Mouse (Mus musculus) liver, embryonic 12.5 days (tissue): ENCODE data around the gene Angpt4. TPM values are rescaled to one million over a fixed set of nuclear protein-coding genes. Genes with fewer than 3 reads are reported as not detected.

ENCODE experiments used
- ATAC-seq: fragments of 200-750 bp; cut with Nextera tagmentation; 2 replicates; pipeline ENCODE4 v1.8.0; 2017; ENCODE audit warnings: moderate number of reproducible peaks, mild to moderate bottlenecking, moderate library complexity
- H3K27ac ChIP-seq: fragments of 300-500 bp; sonication (generic); 2 replicates; pipeline ENCODE4 v1.5.1; 2016; ENCODE audit warnings: mild to moderate bottlenecking
- H3K27me3 ChIP-seq: fragments of 300-500 bp; sonication (generic); replicated peaks from 2 replicates; pipeline ENCODE4 v1.6.1; 2016; ENCODE audit warnings: mild to moderate bottlenecking, moderate library complexity
- H3K36me3 ChIP-seq: fragments of 300-500 bp; sonication (generic); 2 replicates; pipeline ENCODE4 v1.6.1; 2016; ENCODE audit warnings: mild to moderate bottlenecking, moderate library complexity
- H3K4me1 ChIP-seq: fragments of 300-500 bp; sonication (generic); 2 replicates; pipeline ENCODE4 v1.6.1; 2016
- H3K4me2 ChIP-seq: fragments of 300-500 bp; sonication (generic); 2 replicates; pipeline ENCODE4 v1.6.1; 2016; ENCODE audit warnings: mild to moderate bottlenecking, moderate library complexity
- H3K4me3 ChIP-seq: fragments of 300-500 bp; sonication (generic); 2 replicates; pipeline ENCODE4 v1.5.1; 2016; ENCODE audit warnings: mild to moderate bottlenecking, moderate library complexity
- H3K9ac ChIP-seq: fragments of 300-500 bp; sonication (generic); 2 replicates; pipeline ENCODE4 v1.6.1; 2016; ENCODE audit warnings: mild to moderate bottlenecking, moderate library complexity
- H3K9me3 ChIP-seq: fragments of 300-500 bp; sonication (generic); replicated peaks from 2 replicates; pipeline ENCODE4 v1.6.1; 2016; ENCODE audit warnings: mild to moderate bottlenecking, moderate library complexity
- WGBS: fragments of 180-500 bp; shearing (Covaris S2); methylation state at CpG from one replicate; pipeline ENCODE4 v1.1.7; 2016; ENCODE audit not compliant: insufficient replicate concordance; 5-methylcytosine and 5-hydroxymethylcytosine counted together
- polyA plus RNA-seq: library from polyadenylated mRNA; unstranded; fragments of >200 nt; fragmentation: Nextera tagmentation; extraction: Ambion mirVana; gene quantifications from 2 replicates; pipeline ENCODE4 v1.2.1, GENCODE M21; 2016

The Angpt4 gene
- polyA plus RNA-seq, 1 experiment from 2014 or later: 0.05 TPM

GRCm38 (mm10) chr2:151967176-151967750 lies 56.3 kb downstream of the Angpt4 start:
- Histone ChIP-seq H3K9me3 (no peaks in the 10 kb centered on the region), H3K4me1 (peaks cover 45% of the 10 kb centered on the region), H3K9ac (no peak overlapping the region), H3K27ac (no peak overlapping the region), H3K4me3 (no peak overlapping the region), H3K36me3 (peaks cover 26% of the 10 kb centered on the region), H3K4me2 (no peak overlapping the region), H3K27me3 (peaks cover 9% of the 10 kb centered on the region)
- WGBS: 56% methylated on average over 9 of the region's 9 CpGs
- no peak for ATAC-seq

- no peak for ATAC-seq
- Histone ChIP-seq H3K4me3 (no peak overlapping the region), H3K36me3 (peaks cover 26% of the 10 kb centered on the region), H3K27ac (no peak overlapping the region), H3K27me3 (peaks cover 15% of the 10 kb centered on the region), H3K9ac (no peak overlapping the region), H3K4me1 (peaks cover 47% of the 10 kb centered on the region), H3K4me2 (no peak overlapping the region), H3K9me3 (no peaks in the 10 kb centered on the region)
- WGBS: 33% methylated on average over 2 of the region's 2 CpGs
These were observed 56.8 kb downstream of the Angpt4 start for GRCm38 (mm10) chr2:151967792-151968191.

- ATAC-seq: no peak
- Histone ChIP-seq H3K4me2 (no peak overlapping the region), H3K27ac (no peak overlapping the region), H3K4me1 (peaks cover 53% of the 10 kb centered on the region), H3K9me3 (no peaks in the 10 kb centered on the region), H3K36me3 (peaks cover 26% of the 10 kb centered on the region), H3K4me3 (no peak overlapping the region), H3K9ac (no peak overlapping the region), H3K27me3 (peaks cover 21% of the 10 kb centered on the region)
- WGBS: 73% methylated on average over 8 of the region's 8 CpGs
These were observed 57.4 kb downstream of the Angpt4 start for GRCm38 (mm10) chr2:151968451-151968850.

- WGBS: 80% methylated on average over 7 of the region's 7 CpGs
- no peak overlapping the region for H3K9ac ChIP-seq
- ATAC-seq: no peak
- no peak overlapping the region for H3K4me3 ChIP-seq
- H3K27me3 ChIP-seq: peaks cover 27% of the 10 kb centered on the region
- peaks cover 26% of the 10 kb centered on the region for H3K36me3 ChIP-seq
- no peak overlapping the region for H3K4me2 ChIP-seq
- H3K4me1 ChIP-seq: peaks cover 54% of the 10 kb centered on the region
- H3K27ac ChIP-seq: no peak overlapping the region
- no peaks in the 10 kb centered on the region for H3K9me3 ChIP-seq
These were observed 58.0 kb downstream of the Angpt4 start for GRCm38 (mm10) chr2:151968986-151969385.

- Histone ChIP-seq H3K4me2 (no peak overlapping the region), H3K27ac (no peak overlapping the region), H3K27me3 (peaks cover 31% of the 10 kb centered on the region), H3K9ac (no peak overlapping the region), H3K36me3 (peaks cover 26% of the 10 kb centered on the region), H3K4me1 (peaks cover 56% of the 10 kb centered on the region), H3K4me3 (no peak overlapping the region), H3K9me3 (no peaks in the 10 kb centered on the region)
- WGBS: 75% methylated on average over 6 of the region's 6 CpGs
- no peak for ATAC-seq
These were observed 58.4 kb downstream of the Angpt4 start for GRCm38 (mm10) chr2:151969396-151969795.

GRCm38 (mm10) chr2:151970191-151971172 lies 59.5 kb downstream of the Angpt4 start:
- ATAC-seq: peak; percentile 82
- peaks cover 26% of the 10 kb centered on the region for H3K36me3 ChIP-seq
- WGBS: 44% methylated on average over 53 of the region's 53 CpGs
- H3K4me1 ChIP-seq: peaks cover 61% of the 10 kb centered on the region
- peak overlapping the region; percentile 34 for H3K4me3 ChIP-seq
- H3K27ac ChIP-seq: no peak overlapping the region
- H3K27me3 ChIP-seq: peaks cover 42% of the 10 kb centered on the region
- H3K4me2 ChIP-seq: peak overlapping the region; percentile 67
- no peaks in the 10 kb centered on the region for H3K9me3 ChIP-seq
- peak overlapping the region; percentile 15; the same call in 1 of the 2 replicates for H3K9ac ChIP-seq

- 86% methylated on average over 5 of the region's 5 CpGs for WGBS
- peaks cover 44% of the 10 kb centered on the region for H3K27me3 ChIP-seq
- peaks cover 32% of the 10 kb centered on the region for H3K36me3 ChIP-seq
- no peaks in the 10 kb centered on the region for H3K9me3 ChIP-seq
- ATAC-seq: no peak
- no peak overlapping the region for H3K4me3 ChIP-seq
- peaks cover 73% of the 10 kb centered on the region for H3K4me1 ChIP-seq
- H3K27ac ChIP-seq: no peak overlapping the region
- no peak overlapping the region for H3K4me2 ChIP-seq
- H3K9ac ChIP-seq: no peak overlapping the region
These were observed 60.7 kb downstream of the Angpt4 start for GRCm38 (mm10) chr2:151971748-151972147.

- Histone ChIP-seq H3K27me3 (peaks cover 44% of the 10 kb centered on the region), H3K4me2 (peak overlapping the region; percentile 52), H3K36me3 (peaks cover 41% of the 10 kb centered on the region), H3K4me1 (peaks cover 84% of the 10 kb centered on the region), H3K4me3 (peak overlapping the region; percentile 18), H3K9me3 (no peaks in the 10 kb centered on the region), H3K9ac (peak overlapping the region; percentile 45), H3K27ac (peak overlapping the region; percentile 54)
- ATAC-seq: peak; percentile 36
- 11% methylated on average over 23 of the region's 23 CpGs for WGBS
These were observed 62.0 kb downstream of the Angpt4 start for GRCm38 (mm10) chr2:151972880-151973594.

GRCm38 (mm10) chr2:151973595-151974562 lies 62.9 kb downstream of the Angpt4 start:
- H3K4me2 ChIP-seq: peak overlapping the region; percentile 52
- peaks cover 32% of the 10 kb centered on the region for H3K36me3 ChIP-seq
- H3K9me3 ChIP-seq: no peaks in the 10 kb centered on the region
- peak overlapping the region; percentile 18 for H3K4me3 ChIP-seq
- peak overlapping the region; percentile 45 for H3K9ac ChIP-seq
- 2% methylated on average over 36 of the region's 36 CpGs for WGBS
- peak overlapping the region; percentile 54; the same call in 1 of the 2 replicates for H3K27ac ChIP-seq
- H3K27me3 ChIP-seq: peaks cover 44% of the 10 kb centered on the region
- no peak for ATAC-seq
- H3K4me1 ChIP-seq: peaks cover 87% of the 10 kb centered on the region

- no peak overlapping the region for H3K4me3 ChIP-seq
- H3K9me3 ChIP-seq: no peaks in the 10 kb centered on the region
- peaks cover 44% of the 10 kb centered on the region for H3K27me3 ChIP-seq
- WGBS: 67% methylated on average over 5 of the region's 5 CpGs
- H3K9ac ChIP-seq: no peak overlapping the region
- peaks cover 88% of the 10 kb centered on the region for H3K4me1 ChIP-seq
- no peak overlapping the region for H3K27ac ChIP-seq
- no peak overlapping the region for H3K4me2 ChIP-seq
- ATAC-seq: no peak
- H3K36me3 ChIP-seq: peaks cover 18% of the 10 kb centered on the region
These were observed 64.3 kb downstream of the Angpt4 start for GRCm38 (mm10) chr2:151975295-151975694.

GRCm38 (mm10) chr2:151976067-151976466 lies 65.1 kb downstream of the Angpt4 start:
- Histone ChIP-seq H3K9me3 (no peaks in the 10 kb centered on the region), H3K27ac (no peak overlapping the region), H3K9ac (no peak overlapping the region), H3K36me3 (peaks cover 15% of the 10 kb centered on the region), H3K4me1 (peaks cover 85% of the 10 kb centered on the region), H3K4me2 (peak overlapping the region; percentile 15; the same call in 1 of the 2 replicates), H3K4me3 (no peak overlapping the region), H3K27me3 (peaks cover 44% of the 10 kb centered on the region)
- WGBS: 74% methylated on average over 3 of the region's 3 CpGs
- ATAC-seq: no peak
